9 mouse cellular contexts compared by ENCODE assay signal in the genomic region with DNA sequence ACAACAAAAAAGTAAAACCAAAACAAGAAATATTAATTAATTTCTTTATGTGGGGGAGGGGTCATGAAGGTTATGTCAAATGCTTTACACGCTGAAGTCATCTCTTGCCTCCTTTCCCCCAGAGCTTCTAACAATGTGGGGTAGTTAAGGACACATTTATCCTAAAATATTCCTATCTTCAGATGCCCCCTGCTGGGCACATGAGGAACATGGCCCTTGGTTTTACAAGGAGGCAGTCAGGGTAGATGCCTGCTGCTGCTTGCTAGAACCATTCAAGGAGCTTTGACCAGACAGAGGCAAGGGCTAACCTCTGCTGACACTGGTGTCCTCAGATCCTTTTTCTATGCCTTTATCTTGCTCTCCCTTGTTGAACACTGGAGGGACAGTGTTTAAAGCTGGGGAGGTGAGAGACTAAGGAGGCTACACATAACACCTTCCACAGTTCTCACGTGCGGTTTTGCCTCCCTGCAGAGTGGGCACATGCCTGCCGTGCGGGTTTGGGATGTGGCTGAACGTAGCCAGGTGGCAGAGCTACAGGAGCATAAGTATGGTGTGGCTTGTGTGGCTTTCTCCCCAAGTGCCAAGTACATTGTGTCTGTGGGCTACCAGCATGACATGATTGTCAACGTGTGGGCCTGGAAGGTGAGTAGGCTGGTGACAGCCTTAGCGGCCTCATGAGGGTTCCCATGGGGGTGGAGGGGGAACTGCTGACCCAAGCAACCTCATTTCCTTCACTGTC. TPM values are rescaled to one million over a fixed set of nuclear protein-coding genes. Genes with fewer than 3 reads are reported as not detected.
DNase-seq lines count a peak whose midpoint lies in the region; ATAC-seq and TF ChIP-seq lines count a peak whose summit lies in the region.
"Had no signal": no experiment of that assay in that cellular context is flagged by ENCODE, and none has a peak within 500 bp of the region (broad histone marks: within the 10 kb centered on the region; RNA-seq: fewer than 3 reads in every experiment).

No protein-coding gene starts in this region.

- TF ChIP-seq CTCF in lung, adult 2 months (IDR thresholded peaks at IDR 0.05; ENCODE audit: insufficient read depth, low read length): peak; percentile 62

- WGBS in intestine, embryonic 14.5 days: 77% methylated on average over 8 of the region's 8 CpGs
- 81% methylated on average over 8 of the region's 8 CpGs for WGBS in intestine, embryonic 16.5 days
- 75% methylated on average over 8 of the region's 8 CpGs for WGBS in lung, adult 2 months

- H3K4me1 ChIP-seq in intestine, embryonic 14.5 days (replicated peaks; ENCODE audit: control insufficient read depth, insufficient read depth, low read length): no peaks in the 10 kb centered on the region
- no peaks in the 10 kb centered on the region for H3K4me1 ChIP-seq in intestine, embryonic 16.5 days (ENCODE audit: control insufficient read depth, insufficient read depth, low read length)
- 0 out of 2 replicates have a peak, but pooled peaks cover 3% of the 10 kb centered on the region for H3K4me1 ChIP-seq in lung, adult 2 months (ENCODE audit: control insufficient read depth, insufficient read depth, low read length)

- no peak overlapping the region for H3K4me3 ChIP-seq in intestine, embryonic 14.5 days (ENCODE audit: low read depth, low read length)
- H3K4me3 ChIP-seq in intestine, embryonic 16.5 days (ENCODE audit: low read length): no peak overlapping the region
- no peak overlapping the region for H3K4me3 ChIP-seq in lung, adult 2 months (replicated peaks; ENCODE audit: extremely low read depth, low read depth, low read length)
- H3K4me3 ChIP-seq: liver, embryonic 15.5 days had no signal

- intact Hi-C loops in gastrocnemius, postnatal 14 days (cut with DNase I; ENCODE audit: low total_unique reads): loop anchor here (2.0 kb wide), 1 partner anchor 41 kb away; no protein-coding TSS in a partner anchor

- H3K9me3 ChIP-seq in intestine, embryonic 14.5 days (ENCODE audit: control insufficient read depth, low read length): no peaks in the 10 kb centered on the region
- no peaks in the 10 kb centered on the region for H3K9me3 ChIP-seq in intestine, embryonic 16.5 days (ENCODE audit: control insufficient read depth, low read length)
- H3K9me3 ChIP-seq: liver, embryonic 15.5 days had no signal

- H3K4me2 ChIP-seq in intestine, embryonic 14.5 days (ENCODE audit: low read length): no peak overlapping the region
- no peak overlapping the region for H3K4me2 ChIP-seq in intestine, embryonic 16.5 days (ENCODE audit: low read depth, low read length)
- H3K4me2 ChIP-seq: liver, embryonic 15.5 days had no signal

- no peak overlapping the region for H3K27ac ChIP-seq in intestine, embryonic 14.5 days (ENCODE audit: low read depth)
- no peak overlapping the region for H3K27ac ChIP-seq in intestine, embryonic 16.5 days (ENCODE audit: low read length)
- H3K27ac ChIP-seq: liver, embryonic 15.5 days had no signal

- H3K9ac ChIP-seq in intestine, embryonic 14.5 days (ENCODE audit: low read length): no peak overlapping the region
- no peak overlapping the region for H3K9ac ChIP-seq in intestine, embryonic 16.5 days (ENCODE audit: low read depth, low read length)
- H3K9ac ChIP-seq: liver, embryonic 15.5 days had no signal

- peak; percentile 68 for DNase-seq in intestine, embryonic 14.5 days (ENCODE audit: low spot score)
- peak; percentile 34 for DNase-seq in MEL-GATA-1-ER (ENCODE audit: extremely low read depth, low read depth)
- DNase-seq in cerebellum, postnatal 10 days: peak; percentile 67 to 71
- peak; percentile 38 for DNase-seq in gastrocnemius, postnatal 14 days
- peak; percentile 83 for DNase-seq in kidney, postnatal 10 days
- DNase-seq in lung, adult 2 months: peak; percentile 51
- peak; percentile 54 for DNase-seq in right cerebral cortex, postnatal 4 days

- TF ChIP-seq POLR2A in lung, adult 2 months (IDR thresholded peaks at IDR 0.05; ENCODE audit: borderline replicate concordance, extremely low read depth, low read depth, low read length): no peak

- H3K36me3 ChIP-seq in intestine, embryonic 14.5 days (ENCODE audit: control insufficient read depth, insufficient read depth, low read length): peaks cover 18% of the 10 kb centered on the region
- H3K36me3 ChIP-seq in intestine, embryonic 16.5 days (ENCODE audit: control insufficient read depth, insufficient read depth, low read length): 0 out of 2 replicates have a peak, but pooled peaks cover 4% of the 10 kb centered on the region
- H3K36me3 ChIP-seq: liver, embryonic 15.5 days had no signal

- no peaks in the 10 kb centered on the region for H3K27me3 ChIP-seq in intestine, embryonic 14.5 days (replicated peaks; ENCODE audit: control insufficient read depth, insufficient read depth, low read length)
- no peaks in the 10 kb centered on the region for H3K27me3 ChIP-seq in intestine, embryonic 16.5 days (replicated peaks; ENCODE audit: control insufficient read depth, insufficient read depth, low read length)
- H3K27me3 ChIP-seq: liver, embryonic 15.5 days had no signal

- no peak for ATAC-seq in intestine, embryonic 14.5 days (replicated peaks; ENCODE audit: low FRiP score, low TSS enrichment, low read depth)
- ATAC-seq in intestine, embryonic 16.5 days: no peak

RNA-seq across cellular contexts. Expression of a gene that starts 15.7 kb away (rescaled TPM):
- polyA plus RNA-seq in intestine, embryonic 14.5 days (2014; fragmentation: Nextera tagmentation; extraction: Ambion mirVana): 18.9 and 20.1 TPM in 2 replicates
- 16.1 and 17.4 TPM in 2 replicates for polyA plus RNA-seq in intestine, embryonic 16.5 days (2015; fragmentation: Nextera tagmentation; extraction: Ambion mirVana)
- total RNA-seq in gastrocnemius, postnatal 14 days (2021): 1 to 10 TPM; 3.0 to 4.7 TPM
- polyA plus RNA-seq in lung, adult 2 months (2012; rRNA removed): 5.1 and 10.6 TPM in 2 replicates

RNA-seq across cellular contexts. Expression of a gene that starts 15.7 kb away (rescaled TPM):
- 2.2 and 3.0 TPM in 2 replicates for polyA plus RNA-seq in intestine, embryonic 14.5 days (2014; fragmentation: Nextera tagmentation; extraction: Ambion mirVana)
- polyA plus RNA-seq in intestine, embryonic 16.5 days (2015; fragmentation: Nextera tagmentation; extraction: Ambion mirVana): 2.4 and 3.8 TPM in 2 replicates
- under 1 TPM; 0.41 to 0.42 TPM for total RNA-seq in gastrocnemius, postnatal 14 days (2021)
- polyA plus RNA-seq in lung, adult 2 months (2012; rRNA removed): 0.30 and 3.8 TPM in 2 replicates

RNA-seq across cellular contexts. Expression of a gene that starts 21.6 kb away (rescaled TPM):
- polyA plus RNA-seq in intestine, embryonic 14.5 days (2014; fragmentation: Nextera tagmentation; extraction: Ambion mirVana): 0.72 and 1.4 TPM in 2 replicates
- polyA plus RNA-seq in intestine, embryonic 16.5 days (2015; fragmentation: Nextera tagmentation; extraction: Ambion mirVana): 0.49 and 0.94 TPM in 2 replicates
- under 1 TPM; 0.51 to 0.84 TPM for total RNA-seq in gastrocnemius, postnatal 14 days (2021)
- 4.3 and 20.6 TPM in 2 replicates for polyA plus RNA-seq in lung, adult 2 months (2012; rRNA removed)

RNA-seq across cellular contexts. Expression of a gene that starts 39.1 kb away (rescaled TPM):
- 3.6 and 3.9 TPM in 2 replicates for polyA plus RNA-seq in intestine, embryonic 14.5 days (2014; fragmentation: Nextera tagmentation; extraction: Ambion mirVana)
- 2.0 and 2.4 TPM in 2 replicates for polyA plus RNA-seq in intestine, embryonic 16.5 days (2015; fragmentation: Nextera tagmentation; extraction: Ambion mirVana)
- total RNA-seq in gastrocnemius, postnatal 14 days (2021): 1 to 10 TPM; 6.5 to 6.7 TPM
- 31.5 and 37.5 TPM in 2 replicates for polyA plus RNA-seq in lung, adult 2 months (2012; rRNA removed)
